Mouse (Mus musculus): Measurements from ENCODE around the gene Gm13694.

The Gm13694 gene

GRCm38 (mm10) chr2:84025217-84025616 is 46.5 kb downstream of the Gm13694 start:
- no peak for DNase-seq (ENCODE audit: low spot score in 2 of 2)
